Mouse (Mus musculus) brain, adult 2 months (tissue): ENCODE data around the gene 2410015M20Rik.
"Not testable (repeated sequence)": the region's sequence is repeated elsewhere in the genome, so short reads cannot be mapped to it uniquely, and the experiment has no call there.

Experiments
- DNase-seq: peaks from one replicate; pipeline ENCODE4 v3.0.0; 2011; ENCODE audit warnings: low read depth, low spot score

2410015M20Rik gene

GRCm38 (mm10) chr17:56613236-56613844 is 3.8 kb upstream of the 2410015M20Rik start, which contains the start of gene Rpl36:
Rpl36 (plus strand) TSS chr17:56613416.
- peak; percentile 98 for DNase-seq

DNA sequence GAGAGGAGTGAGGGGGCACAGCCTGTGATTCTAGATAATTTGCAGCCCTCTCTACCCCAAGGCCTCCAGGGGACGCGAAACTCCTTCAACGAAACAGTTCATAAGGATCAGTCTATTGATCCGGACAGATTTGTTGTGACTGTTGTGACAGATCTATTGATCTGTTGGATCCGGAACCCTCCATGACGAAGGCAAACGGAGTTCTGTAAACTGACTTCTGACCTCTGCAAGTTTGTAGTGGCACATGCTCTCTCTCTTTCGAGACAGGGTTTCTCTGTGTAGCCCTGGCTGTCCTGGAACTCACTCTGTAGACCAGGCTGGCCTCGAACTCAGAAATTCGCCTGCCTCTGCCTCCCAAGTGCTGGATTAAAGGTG is 3.0 kb upstream of the 2410015M20Rik start:
- DNase-seq: not testable (repeated sequence)

DNA sequence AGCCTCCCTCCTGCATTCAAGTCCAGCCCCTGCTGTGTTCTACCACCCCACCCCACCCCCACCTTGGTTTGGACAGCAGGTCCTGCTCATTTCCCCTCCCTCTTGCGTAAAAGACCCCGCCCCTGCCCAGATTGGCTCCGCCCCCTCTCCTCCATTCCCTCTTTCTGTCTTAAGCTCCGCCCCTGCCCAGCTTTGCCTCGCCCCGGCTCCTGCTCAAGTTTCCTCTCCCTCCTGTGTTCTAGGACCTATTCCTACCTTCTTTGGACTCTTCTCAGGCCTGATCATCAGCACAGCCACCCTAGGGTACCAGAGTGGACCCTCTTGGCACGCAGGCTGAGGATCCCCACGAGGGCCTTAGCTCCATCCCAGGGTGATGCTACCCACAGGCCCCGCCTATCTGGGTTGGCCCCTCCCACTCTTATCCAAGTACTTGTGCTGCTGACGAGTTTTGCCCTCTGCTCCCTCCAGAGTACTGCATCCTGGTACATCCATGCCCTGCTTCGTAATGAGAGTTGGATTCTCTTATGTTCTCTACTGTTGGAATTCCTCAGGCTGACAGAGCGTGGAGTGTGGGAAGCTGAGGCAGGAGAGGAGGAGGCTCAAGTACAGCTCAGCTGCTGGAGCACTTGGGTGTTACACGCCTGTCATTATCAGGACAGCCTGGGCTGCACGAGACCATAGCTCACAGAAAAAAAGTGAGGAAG is 2.4 kb upstream of the 2410015M20Rik start:
- DNase-seq: peak; percentile 45

GRCm38 (mm10) chr17:56611323-56611722 is 1.8 kb upstream of the 2410015M20Rik start:
- no peak for DNase-seq

GRCm38 (mm10) chr17:56608699-56609098 is 872 bp downstream of the 2410015M20Rik start:
- DNase-seq: no peak

GRCm38 (mm10) chr17:56607521-56608062 is 2.0 kb downstream of the 2410015M20Rik start:
- no peak for DNase-seq

GRCm38 (mm10) chr17:56605431-56605830 is 4.1 kb downstream of the 2410015M20Rik start:
- no peak for DNase-seq

- DNase-seq: no peak
Measured at GRCm38 (mm10) chr17:56604422-56604821, 5.1 kb downstream of the 2410015M20Rik start.

- no peak for DNase-seq
Measured at GRCm38 (mm10) chr17:56604070-56604380, 5.5 kb downstream of the 2410015M20Rik start.

GRCm38 (mm10) chr17:56603186-56604069 is 6.1 kb downstream of the 2410015M20Rik start:
- peak; percentile 35 for DNase-seq

DNA sequence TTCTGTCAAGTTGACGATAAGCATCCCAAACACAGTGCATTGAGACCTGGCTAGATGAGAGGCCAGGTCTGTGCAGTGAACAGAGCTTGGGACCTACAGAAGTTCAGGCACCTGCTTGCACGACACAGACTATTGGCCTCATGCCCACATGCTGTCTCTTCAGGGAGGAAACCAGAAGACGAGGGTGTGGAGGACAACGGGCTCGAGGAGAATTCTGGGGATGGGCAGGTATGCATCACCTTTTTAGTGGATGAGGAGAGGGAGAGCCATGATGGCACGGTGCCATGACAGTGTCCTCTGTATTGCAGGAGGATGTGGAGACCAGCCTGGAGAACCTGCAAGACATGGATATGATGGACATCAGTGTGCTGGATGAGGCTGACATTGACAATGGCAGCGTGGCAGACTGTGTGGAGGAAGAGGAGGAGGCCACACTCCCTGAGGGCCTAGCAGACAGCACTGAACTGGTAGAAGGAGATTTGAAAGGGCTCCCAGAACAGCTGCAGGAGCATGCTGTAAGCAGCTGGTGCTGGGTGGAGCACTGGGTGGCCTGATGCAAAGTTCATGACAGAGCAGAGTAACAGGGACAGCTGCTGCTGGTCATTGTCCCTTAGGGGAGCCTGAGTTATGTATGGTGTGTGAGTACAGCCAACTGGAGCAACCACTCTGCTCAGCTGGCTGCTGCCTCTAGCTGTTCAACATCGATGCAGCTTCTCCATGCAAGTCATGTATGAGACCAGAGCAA is 15.9 kb downstream of the 2410015M20Rik start:
- no peak for DNase-seq

DNA sequence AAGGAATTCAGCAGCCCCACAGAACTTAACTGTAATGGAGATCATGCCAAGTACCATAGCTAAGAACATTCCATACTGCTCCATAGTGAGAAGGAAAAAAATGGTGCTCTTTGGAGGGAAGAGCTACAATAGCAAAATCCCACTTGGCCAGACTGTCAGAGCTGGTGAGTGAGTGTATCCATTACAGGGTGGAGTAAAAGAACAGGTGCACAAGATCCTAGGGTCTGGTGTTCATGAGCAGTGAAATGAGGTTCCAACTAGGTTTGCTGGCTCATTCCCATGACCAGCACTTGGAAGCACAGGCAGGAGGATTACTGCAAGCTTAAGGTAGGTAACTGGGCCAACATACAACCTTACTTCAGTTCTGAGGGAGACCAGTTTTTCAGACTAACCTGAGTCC is 17.0 kb downstream of the 2410015M20Rik start:
- no peak for DNase-seq

DNA sequence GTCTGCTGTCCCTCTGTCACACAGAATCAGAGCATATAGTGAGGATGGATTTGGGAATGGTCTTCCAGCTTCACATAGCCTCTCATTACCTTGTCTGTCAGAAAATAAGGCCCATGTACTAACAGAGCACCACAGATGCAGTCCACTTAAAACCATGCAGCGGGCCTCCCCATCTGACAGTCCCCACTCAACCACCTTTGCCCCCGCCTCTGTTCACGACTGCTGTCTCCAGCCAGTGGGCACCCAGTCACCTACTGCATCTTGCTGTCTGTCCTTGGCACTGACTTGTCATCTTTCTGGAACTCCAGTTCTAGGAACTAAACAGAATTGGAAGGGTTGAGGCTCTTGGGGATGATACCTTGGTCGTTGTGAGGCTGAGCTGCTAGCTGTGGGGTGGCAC is 20.6 kb downstream of the 2410015M20Rik start:
- no peak for DNase-seq

DNA sequence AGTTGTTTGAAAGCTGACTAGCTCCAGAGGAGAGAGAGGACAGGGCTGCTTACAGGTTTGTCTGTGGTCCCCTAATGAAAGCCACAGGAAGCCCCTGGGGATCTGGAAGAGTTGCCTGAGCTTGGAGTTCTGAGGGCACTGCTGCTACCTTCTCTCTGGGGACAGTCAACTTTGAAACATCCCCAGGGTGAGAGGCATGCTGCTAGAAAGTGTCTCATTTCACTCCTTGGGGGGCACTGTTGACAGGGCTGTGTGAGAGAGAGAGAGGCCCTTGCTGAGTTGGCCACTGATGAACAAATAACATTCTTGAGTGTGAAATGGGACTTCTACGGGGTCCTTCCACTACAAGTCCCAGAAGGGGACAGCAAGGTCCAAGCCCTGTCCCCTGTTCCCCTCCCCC is 21.8 kb downstream of the 2410015M20Rik start:
- no peak for DNase-seq

GRCm38 (mm10) chr17:56585171-56585821 is 24.3 kb downstream of the 2410015M20Rik start:
- peak; percentile 55 for DNase-seq

- peak; percentile 100 for DNase-seq
Measured at GRCm38 (mm10) chr17:56584257-56585130, 25.1 kb downstream of the 2410015M20Rik start, which contains the start of the genes Safb2 and Safb. Safb2 (minus strand) TSS chr17:56584585. Safb (plus strand) TSS chr17:56584825.

- no peak for DNase-seq
Measured at GRCm38 (mm10) chr17:56583611-56584256, 25.8 kb downstream of the 2410015M20Rik start.

DNA sequence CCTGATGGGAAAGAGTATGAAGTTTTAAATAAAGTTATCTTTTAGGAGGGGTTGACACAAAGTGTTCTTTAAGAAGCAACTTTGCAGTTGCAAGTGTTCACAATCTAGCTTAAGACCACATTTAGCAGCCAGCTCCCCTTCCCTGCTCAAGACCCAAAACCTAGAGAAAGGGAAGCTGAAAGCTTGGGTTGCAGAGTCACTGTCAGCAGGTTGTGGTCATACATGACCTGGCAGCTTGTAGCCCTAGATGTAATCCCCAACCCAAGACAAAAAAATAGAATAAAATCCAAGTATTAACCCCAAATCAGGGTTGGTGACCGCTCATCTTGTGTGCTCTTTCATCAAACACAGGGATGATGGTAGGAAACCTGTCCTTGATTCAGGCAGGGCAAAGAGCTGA is 26.5 kb downstream of the 2410015M20Rik start:
- DNase-seq: no peak

DNA sequence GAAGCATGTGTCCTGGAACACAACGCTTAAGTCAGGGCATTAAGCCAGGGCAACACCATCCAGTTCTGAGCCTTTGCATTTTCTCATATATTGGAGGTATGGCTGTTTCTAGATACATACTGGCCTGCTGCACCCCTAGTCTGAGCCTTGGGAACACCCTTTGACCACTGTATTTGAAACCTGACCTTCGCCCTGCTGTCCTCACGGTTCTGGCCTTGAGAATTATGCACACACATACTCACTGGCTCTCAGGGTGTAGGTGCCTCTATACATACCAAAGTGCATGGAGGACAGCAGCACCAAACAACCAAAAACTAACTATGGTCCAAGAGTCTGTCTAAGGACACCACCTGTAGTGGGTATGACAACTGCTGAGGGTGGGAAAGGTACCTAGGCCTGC is 36.6 kb downstream of the 2410015M20Rik start:
- no peak for DNase-seq
